Mouse (Mus musculus): ENCODE measurements around the gene Dnmbp.

Gene Dnmbp

DNA sequence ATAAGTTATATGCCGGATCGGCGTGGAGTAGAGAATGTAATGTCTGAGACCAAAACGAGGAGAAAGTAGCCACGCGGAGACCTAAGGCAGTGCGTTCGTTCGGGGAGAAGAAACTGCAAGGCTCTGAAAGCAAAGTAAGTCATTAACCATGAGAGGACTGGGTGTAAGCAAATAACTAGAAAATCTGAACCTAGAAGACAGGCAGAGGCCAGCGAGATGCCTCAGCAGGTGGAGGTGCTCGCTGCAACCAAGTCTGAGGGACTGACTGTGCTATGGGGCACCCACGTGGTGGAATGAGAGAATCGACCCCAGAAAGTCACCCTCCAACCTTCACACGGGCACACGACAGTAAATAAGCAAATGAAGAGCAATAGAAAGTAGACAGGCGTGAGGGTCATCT is 3.1 kb upstream of the Dnmbp start:
- DNase-seq = no peak

DNA sequence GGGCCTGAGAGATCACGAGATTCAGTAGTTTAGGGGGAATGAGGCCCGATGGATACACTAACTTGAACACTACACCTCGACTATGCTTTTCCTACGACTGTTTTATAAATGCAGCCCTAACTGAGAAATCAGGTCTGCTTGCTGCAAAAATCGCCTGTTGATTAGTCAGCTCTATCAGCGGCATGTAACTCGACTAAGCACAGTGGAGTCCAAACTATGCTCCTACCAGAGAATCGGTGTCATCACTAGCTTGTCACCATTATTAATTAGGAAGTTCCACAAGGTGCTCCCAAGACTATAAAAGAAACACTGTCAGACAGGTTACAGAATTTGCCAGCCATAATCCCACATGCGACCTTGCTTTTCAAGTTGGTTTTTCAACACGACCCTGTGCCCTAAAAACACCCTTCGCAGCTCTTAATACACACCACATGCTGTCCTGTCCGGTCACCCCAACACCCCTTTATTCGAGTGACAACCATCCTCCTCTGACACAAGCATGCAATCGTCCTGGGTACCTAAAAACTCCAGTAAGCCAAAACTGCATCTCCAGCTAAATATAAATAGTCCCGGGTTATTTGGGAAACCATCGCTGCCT is 721 bp downstream of the Dnmbp start:
- no peak for DNase-seq

- no peak for DNase-seq
Observed at GRCm38 (mm10) chr19:43938355-43938754, 1.6 kb downstream of the Dnmbp start.

GRCm38 (mm10) chr19:43930926-43931325 is 9.1 kb downstream of the Dnmbp start:
- DNase-seq = no peak

DNA sequence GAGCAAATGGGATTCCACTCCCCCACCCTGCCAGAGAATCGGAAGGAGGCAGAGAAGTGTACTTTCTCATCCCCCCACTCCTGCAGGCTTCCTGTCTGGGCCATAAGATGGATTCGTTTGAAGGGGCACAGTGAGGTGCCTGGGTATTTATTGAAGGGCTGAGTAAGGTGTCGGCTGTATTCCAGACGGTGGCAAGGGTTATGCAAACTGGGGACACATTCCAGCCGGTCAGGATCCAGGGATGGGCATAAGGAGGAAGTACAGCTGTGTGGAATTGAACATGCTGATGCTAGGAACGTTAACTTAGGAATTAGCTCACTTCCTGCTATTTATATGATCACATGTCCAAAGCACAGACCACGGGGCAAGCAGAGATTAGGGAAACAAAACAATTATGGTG is 9.6 kb downstream of the Dnmbp start:
- no peak for DNase-seq

DNA sequence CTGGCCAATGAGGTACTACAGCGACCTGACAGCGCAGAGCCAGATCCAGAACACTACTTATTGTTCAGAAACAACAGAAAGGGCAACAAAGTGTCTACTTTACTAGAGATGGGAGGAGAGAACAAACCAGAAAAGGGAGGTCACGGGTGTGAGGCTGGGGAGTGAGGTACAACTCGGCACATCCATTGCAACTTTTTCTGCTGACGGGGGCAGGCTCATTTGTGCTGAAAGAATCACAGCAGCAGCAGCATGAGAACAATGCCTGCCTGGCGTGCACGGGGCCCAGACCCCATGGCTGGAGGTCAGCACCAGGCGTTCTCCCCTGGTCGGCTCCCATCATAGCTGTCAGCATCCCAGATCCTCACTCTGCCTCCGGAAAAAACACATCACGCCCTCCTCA is 10.1 kb downstream of the Dnmbp start:
- DNase-seq = no peak

GRCm38 (mm10) chr19:43927967-43928366 is 12.0 kb downstream of the Dnmbp start:
- no peak for DNase-seq

DNA sequence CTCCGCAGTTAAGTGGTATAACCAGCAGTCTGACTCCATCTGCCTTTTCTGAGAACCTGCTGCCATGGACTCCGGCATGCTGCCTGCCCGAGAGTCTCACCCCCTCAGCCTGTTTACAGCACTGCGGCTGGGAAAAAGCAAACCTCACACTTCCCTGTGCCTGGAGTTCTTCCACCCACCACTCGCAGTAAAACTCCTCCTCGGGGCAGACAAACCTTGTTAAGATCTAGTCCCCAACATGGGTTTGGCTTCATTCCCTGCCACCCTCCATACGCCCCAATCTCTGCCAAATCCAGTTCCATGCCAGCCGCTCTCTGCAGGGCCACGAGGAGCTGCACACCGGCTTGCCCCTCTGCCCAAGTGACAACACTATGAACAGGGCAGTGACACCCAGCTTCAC is 12.9 kb downstream of the Dnmbp start:
- no peak for DNase-seq

DNA sequence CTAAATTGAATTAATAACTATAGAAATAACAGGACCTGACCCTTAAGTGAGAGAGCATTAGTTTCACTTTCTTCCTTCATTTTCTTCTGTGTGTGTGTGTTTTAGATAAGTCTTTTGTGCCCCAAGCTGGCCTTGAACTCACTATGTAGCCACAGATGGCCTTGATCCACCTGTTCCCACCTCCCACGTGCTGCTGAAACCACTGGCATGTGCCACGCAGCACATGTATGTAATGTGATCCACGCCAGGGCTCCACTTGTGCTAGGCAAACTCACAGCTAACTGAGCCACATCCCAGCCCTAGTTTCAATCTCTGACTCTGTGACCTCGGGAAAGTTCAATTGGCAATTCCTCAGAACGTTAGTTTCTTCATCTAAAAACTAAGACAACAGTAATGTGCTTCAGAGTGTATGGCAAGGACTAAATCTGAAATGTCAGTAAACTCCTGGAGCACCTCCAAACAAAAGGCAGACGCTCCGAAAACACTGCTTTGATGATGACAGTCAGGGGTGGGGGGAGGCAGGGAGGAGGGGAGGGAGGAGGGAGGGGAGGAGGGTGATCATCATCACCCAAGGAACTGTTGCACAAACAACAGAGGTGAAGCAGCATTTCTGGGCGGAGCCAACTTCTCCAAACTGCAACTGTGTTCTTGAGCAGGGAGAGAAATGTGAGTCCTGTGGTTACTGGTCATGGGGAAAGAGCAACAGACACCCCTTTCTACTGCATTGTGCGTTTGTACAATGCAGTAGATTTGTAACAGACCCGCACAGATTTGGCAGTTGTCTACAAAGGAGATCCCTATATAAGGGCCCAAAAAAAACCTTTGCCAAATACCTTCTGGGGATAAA is 13.6 kb downstream of the Dnmbp start:
- no peak for DNase-seq

DNA sequence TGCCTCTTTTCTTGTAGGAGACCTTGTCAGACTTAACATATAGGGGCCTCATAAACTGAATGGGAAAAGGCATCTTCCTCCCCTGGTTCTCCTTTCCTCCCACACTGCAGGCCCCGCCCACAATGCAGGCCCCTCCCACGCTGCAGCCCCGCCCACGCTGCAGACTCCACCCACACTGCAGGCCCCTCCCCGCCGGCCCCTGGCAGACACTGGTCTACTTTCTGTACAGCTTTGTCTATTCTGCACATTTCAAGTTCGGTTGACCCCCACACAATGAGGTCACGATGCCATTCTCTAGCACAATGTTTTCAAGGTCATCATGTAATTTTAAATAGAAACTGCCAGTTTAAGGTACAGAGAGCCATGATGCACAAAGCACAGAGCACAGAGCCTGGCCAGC is 15.6 kb downstream of the Dnmbp start:
- DNase-seq = no peak

DNA sequence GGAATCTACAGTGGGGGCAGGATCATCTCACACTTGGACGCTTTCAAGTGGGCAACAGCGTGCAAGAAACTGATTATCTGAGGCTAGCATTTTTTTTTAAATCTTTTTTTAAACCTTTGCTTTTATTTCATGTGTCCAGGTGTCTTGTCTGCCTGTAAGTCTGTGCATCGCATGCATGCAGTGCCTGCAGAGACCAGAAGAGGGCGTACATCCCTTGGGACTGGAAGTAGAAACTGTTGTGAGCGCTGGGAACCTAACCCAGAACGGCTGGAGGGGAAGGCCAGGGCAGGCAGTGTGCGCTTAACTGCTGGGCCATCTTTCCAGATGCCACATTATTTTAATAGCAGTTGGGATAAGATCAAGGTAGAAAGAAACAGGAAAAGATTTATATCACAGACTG is 17.0 kb downstream of the Dnmbp start:
- DNase-seq = no peak

DNA sequence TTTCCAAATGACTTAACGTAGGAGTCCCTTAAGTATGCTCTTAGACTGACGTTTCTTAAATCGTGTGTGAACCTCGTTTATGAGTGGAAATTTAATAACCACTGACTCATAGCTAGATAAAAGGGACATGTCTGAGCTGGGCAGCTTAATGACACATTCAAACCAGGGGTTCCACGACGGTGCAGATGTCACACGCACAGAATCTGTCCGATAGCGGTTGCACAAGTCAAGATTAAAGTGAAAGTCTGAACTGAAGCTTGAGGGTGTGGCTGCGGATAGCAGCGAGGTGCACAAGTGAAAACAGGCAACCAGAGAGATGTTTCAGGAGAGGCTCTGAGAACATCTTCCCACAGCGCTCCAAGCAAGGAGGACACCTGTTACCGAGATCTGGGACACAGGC is 18.6 kb downstream of the Dnmbp start:
- no peak for DNase-seq

- DNase-seq = no peak
Observed at GRCm38 (mm10) chr19:43920453-43921300, 19.3 kb downstream of the Dnmbp start.

- no peak for DNase-seq
Observed at GRCm38 (mm10) chr19:43919841-43920240, 20.1 kb downstream of the Dnmbp start.

GRCm38 (mm10) chr19:43918834-43919233 is 21.2 kb downstream of the Dnmbp start:
- no peak for DNase-seq

GRCm38 (mm10) chr19:43917763-43918162 is 22.2 kb downstream of the Dnmbp start:
- DNase-seq = no peak

DNA sequence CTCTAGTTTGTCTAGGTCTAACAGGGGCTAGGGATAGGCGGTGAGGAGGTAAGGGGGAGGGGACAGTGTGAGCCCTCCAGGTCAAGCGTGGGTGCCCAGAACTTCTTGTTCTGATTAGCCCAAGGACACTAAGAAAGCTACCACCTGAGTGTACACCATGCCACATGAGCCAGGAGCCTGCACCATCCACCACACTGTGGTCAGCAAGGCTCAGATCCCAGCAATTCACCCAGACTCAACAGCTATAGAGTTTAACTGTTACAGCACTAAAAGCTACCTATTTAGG is 22.6 kb downstream of the Dnmbp start:
- no peak for DNase-seq

DNA sequence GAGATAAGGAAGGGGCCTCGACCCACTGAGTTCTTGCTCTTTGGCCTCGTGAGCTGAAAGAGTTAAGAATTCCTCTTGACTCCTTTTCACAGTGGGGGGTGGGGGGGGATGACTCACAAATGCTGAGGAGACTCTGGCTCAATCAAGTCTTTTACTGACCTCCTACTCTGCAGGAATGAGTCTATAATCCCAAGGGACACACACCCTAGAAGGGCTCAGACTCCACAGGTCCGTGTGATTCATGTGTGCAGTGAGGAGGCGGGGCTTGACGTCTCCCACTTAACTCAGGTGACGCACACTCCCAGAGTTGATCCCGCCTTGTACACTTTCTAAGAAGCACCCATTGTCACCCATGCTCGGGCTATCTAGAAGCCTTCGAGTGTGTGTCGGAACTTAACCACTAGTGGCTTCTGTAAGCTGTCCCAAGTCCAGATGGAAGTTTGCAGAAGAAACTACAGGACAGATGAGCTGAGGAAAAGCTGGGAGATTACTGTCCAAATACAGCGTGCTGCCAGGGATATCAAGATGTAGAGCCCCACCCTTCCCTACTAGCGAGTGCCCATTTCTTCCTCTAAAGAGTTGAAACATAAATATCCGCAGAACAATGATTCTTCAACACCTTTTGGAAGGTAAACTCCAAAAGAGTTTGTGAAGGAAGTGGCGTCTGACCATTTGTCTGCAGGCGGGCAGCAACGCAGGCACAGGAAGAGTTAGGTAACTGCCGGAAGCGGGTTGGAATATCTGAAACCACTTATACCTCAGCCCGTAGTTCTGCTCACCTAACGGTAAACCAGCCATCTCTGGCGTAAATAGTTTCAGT is 23.2 kb downstream of the Dnmbp start:
- DNase-seq = peak in 1 of 2 experiments; percentile 23

DNA sequence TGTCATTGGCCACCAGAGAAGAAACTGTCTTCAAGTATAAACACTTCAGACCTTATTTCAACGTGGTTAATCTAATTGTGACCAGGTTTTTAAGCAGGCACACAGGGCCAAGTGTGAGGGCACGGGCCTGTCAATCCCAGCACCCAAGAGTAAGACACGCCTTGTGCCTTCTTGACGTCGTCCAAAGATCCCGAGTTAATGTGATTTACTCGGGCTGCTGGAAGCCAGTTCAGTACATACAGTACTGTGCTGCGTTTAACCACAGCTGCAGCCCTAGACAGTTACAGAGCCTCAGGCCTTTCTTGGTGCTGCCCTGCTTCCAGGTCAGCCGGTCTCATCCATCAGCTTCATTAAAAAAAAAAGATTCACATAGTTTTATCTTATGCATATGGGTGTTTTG is 24.6 kb downstream of the Dnmbp start:
- DNase-seq = no peak

DNA sequence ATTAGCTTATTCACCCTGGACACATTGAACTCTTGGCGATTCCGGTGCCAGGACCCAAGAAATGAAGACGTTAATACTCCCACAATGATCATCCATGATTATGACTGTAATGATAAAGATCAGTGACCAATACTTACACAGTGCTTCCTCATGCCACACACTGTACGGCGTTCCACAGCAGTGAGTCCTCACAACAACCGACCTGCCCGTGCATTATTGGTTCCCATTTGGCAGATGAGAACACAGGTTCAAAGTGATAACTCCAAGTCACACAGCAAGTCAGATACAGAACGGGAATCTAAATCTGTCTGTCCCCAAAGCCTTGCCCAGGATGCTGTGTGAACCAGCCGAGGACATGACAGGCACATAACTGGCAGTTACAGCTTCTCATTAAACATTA is 25.0 kb downstream of the Dnmbp start:
- no peak for DNase-seq

GRCm38 (mm10) chr19:43912775-43913486 is 27.1 kb downstream of the Dnmbp start:
- DNase-seq = no peak

DNA sequence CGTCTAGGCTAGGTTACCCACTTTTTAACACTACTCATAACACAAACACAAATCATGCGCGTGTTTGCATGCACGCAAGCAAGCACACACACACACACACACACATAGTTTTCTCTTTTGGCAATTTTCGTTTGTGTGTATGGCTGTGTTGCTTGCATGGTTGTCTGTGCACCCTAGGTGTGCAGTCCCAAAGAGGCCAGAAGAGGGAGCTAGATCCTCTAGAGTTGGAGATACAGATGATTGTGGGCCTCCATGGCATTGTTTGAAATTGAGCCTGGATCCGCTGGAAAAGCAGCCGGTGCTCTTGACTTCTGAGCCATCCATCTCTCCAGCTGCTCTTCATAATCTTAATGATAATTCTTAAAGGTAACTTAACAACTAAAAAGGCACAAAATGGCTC is 33.5 kb downstream of the Dnmbp start:
- no peak for DNase-seq
